Mouse (Mus musculus) MEL (cell line): ENCODE results near the gene Lamb3.

Source experiments
- CTCF ChIP-seq, 3 experiments: IDR thresholded peaks in 2 of 3; conservative IDR thresholded peaks in 1 of 3; 2 replicates each; pipeline ENCODE4 v1.5.1; 2011 to 2012; ENCODE audit warnings: low read length in 3 of 3, low read depth in 2 of 3, mild to moderate bottlenecking in 2 of 3, improper control_type of control experiment in 1 of 3, inconsistent platforms in 1 of 3, mixed read lengths in 1 of 3, moderate library complexity in 1 of 3; ENCODE audit not compliant: control insufficient read depth in 1 of 3, insufficient read depth in 1 of 3, poor library complexity in 1 of 3, severe bottlenecking in 1 of 3
- E2F4 ChIP-seq: IDR thresholded peaks from 2 replicates; pipeline ENCODE4 v1.6.1; 2011; ENCODE audit warnings: low read depth, low read length, improper control_type of control experiment, borderline replicate concordance
- GABPA ChIP-seq: IDR thresholded peaks from 2 replicates; pipeline ENCODE4 v1.6.1; 2012; ENCODE audit warnings: low read depth, mild to moderate bottlenecking, inconsistent platforms, low read length, improper control_type of control experiment, moderate library complexity
- HCFC1 ChIP-seq: IDR thresholded peaks from 2 replicates; pipeline ENCODE4 v1.6.1; 2012; ENCODE audit warnings: low read depth, mild to moderate bottlenecking, inconsistent platforms, low read length, improper control_type of control experiment, moderate library complexity
- MEF2A ChIP-seq: IDR thresholded peaks from 2 replicates; pipeline ENCODE4 v1.6.1; 2014; ENCODE audit warnings: low read depth, mild to moderate bottlenecking, inconsistent platforms, low read length, improper control_type of control experiment; ENCODE audit not compliant: poor library complexity, insufficient replicate concordance, severe bottlenecking; ENCODE audit errors: extremely low read depth
- NELFE ChIP-seq: IDR thresholded peaks from 2 replicates; pipeline ENCODE4 v1.6.1; 2011; ENCODE audit warnings: low read depth, low read length, improper control_type of control experiment
- ZNF384 ChIP-seq: IDR thresholded peaks from 2 replicates; pipeline ENCODE4 v1.6.1; 2012; ENCODE audit warnings: low read depth, mild to moderate bottlenecking, inconsistent platforms, low read length, improper control_type of control experiment

GRCm38 (mm10) chr1:193390004-193390403, 182.5 kb downstream of the Lamb3 start:
- no peak for TF ChIP-seq MEF2A
- no peak for TF ChIP-seq CTCF (IDR thresholded peaks at IDR 0.05 in 2 of 3, conservative IDR thresholded peaks at IDR 0.05 in 1 of 3; ENCODE audit: control insufficient read depth in 1 of 3, insufficient read depth in 1 of 3, low read depth in 2 of 3, low read length in 3 of 3, poor library complexity in 1 of 3, severe bottlenecking in 1 of 3)
- TF ChIP-seq HCFC1 = no peak
- no peak for TF ChIP-seq ZNF384
- TF ChIP-seq NELFE = no peak
- no peak for TF ChIP-seq E2F4
- no peak for TF ChIP-seq GABPA
